ENCODE assay signal across 16 mouse cellular contexts in the genomic region with DNA sequence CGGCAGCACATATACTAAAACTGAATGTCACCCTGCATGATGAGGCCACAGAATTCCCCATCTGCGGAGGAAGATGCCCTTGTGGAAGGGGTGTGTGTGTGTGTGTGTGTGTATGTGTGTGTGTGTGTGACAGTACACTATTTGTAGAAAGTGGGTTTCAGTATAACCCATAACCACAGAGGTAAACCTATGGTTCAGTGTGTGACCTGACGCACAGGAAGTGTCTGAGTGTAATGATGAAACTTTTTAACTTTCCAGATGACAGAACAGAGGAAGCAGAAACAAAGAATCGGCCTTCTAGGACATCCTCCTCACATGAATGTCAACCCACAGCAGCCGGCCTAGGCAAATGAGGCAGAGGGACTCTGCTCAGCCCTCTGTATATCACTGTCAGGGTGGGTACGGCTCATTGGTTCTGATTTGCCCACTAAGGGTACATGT.
A peak's percentile ranks its signal among the peaks of the same experiment; 100 is the strongest.
DNase-seq lines count a peak whose midpoint lies in the region; ATAC-seq lines count a peak whose summit lies in the region.
"Had no signal": no experiment of that assay in that cellular context is flagged by ENCODE, and none has a peak within 500 bp of the region (broad histone marks: within the 10 kb centered on the region; RNA-seq: fewer than 3 reads in every experiment).

No protein-coding gene starts in this region.

- H3K9me3 ChIP-seq in kidney, embryonic 16.5 days (ENCODE audit: low read length): no peaks in the 10 kb centered on the region
- H3K9me3 ChIP-seq: forebrain, embryonic 15.5 days; hindbrain, embryonic 12.5 days had no signal

- H3K4me2 ChIP-seq in kidney, embryonic 16.5 days (replicated peaks; ENCODE audit: low read depth, low read length): no peak overlapping the region
- H3K4me2 ChIP-seq: forebrain, embryonic 15.5 days; heart, embryonic 11.5 days; hindbrain, embryonic 12.5 days had no signal

- DNase-seq in kidney, postnatal 25 days: no peak
- peak; percentile 35 for DNase-seq in 416B (ENCODE audit: low read depth)
- DNase-seq in T-cell, adult 2 months (ENCODE audit: low spot score): peak; percentile 78
- no peak for DNase-seq in gastrocnemius, postnatal 4 days (ENCODE audit: low spot score in 2 of 2)
- no peak for DNase-seq in heart, postnatal 25 days (ENCODE audit: low spot score)
- DNase-seq in adrenal gland, postnatal 10 days: no peak
- DNase-seq: cerebellum, adult 18-20 months; gastrocnemius, postnatal 10 days; kidney, adult 18-20 months; thymus, postnatal 36 days had no signal

- H3K4me1 ChIP-seq in kidney, embryonic 16.5 days (ENCODE audit: insufficient read depth, low read length): 0 out of 2 replicates have a peak, but pooled peaks cover 5% of the 10 kb centered on the region
- H3K4me1 ChIP-seq: forebrain, embryonic 15.5 days; hindbrain, embryonic 12.5 days had no signal

- no peak overlapping the region for H3K27ac ChIP-seq in kidney, embryonic 16.5 days (ENCODE audit: low read length)
- H3K27ac ChIP-seq: forebrain, embryonic 15.5 days; hindbrain, embryonic 12.5 days; left cerebral cortex, adult 2 months had no signal

- intact Hi-C loops in heart, postnatal 25 days (cut with DNase I): no loop called here

- no peaks in the 10 kb centered on the region for H3K27me3 ChIP-seq in kidney, embryonic 16.5 days (ENCODE audit: insufficient read depth, low read length)
- H3K27me3 ChIP-seq: forebrain, embryonic 15.5 days; hindbrain, embryonic 12.5 days had no signal

- 48% methylated on average over 6 of the region's 6 CpGs for WGBS in kidney, embryonic 16.5 days

- peak; percentile 54; the same call in 1 of the 2 replicates for ATAC-seq in kidney, embryonic 16.5 days (ENCODE audit: low FRiP score, low TSS enrichment)
- ATAC-seq in monocyte, adult 5-6 weeks (replicated peaks; ENCODE audit: insufficient number of reproducible peaks, low FRiP score, low TSS enrichment, poor library complexity, severe bottlenecking): peak; percentile 92
- ATAC-seq: forebrain, embryonic 15.5 days had no signal

- no peak overlapping the region for H3K9ac ChIP-seq in kidney, embryonic 16.5 days (replicated peaks; ENCODE audit: low read length)
- H3K9ac ChIP-seq: forebrain, embryonic 15.5 days; hindbrain, embryonic 12.5 days had no signal

- no peak overlapping the region for H3K4me3 ChIP-seq in kidney, embryonic 16.5 days (ENCODE audit: low read length)
- H3K4me3 ChIP-seq: forebrain, embryonic 15.5 days; hindbrain, embryonic 12.5 days; left cerebral cortex, adult 2 months had no signal

- peaks cover 10% of the 10 kb centered on the region; the same call in 1 of the 2 replicates for H3K36me3 ChIP-seq in kidney, embryonic 16.5 days (ENCODE audit: insufficient read depth, low read length)
- H3K36me3 ChIP-seq: forebrain, embryonic 15.5 days; hindbrain, embryonic 12.5 days had no signal

Comparison
In these comparisons a context has a peak if more than half of its experiments do, and no peak if none do; other contexts are left out.
1. DNase-seq: peak in 416B (single experiment) and T-cell, adult 2 months (single experiment); none in kidney, postnatal 25 days (0 of 2), gastrocnemius, postnatal 4 days (0 of 2), heart, postnatal 25 days (single experiment) and adrenal gland, postnatal 10 days (single experiment).